Mouse (Mus musculus) monocyte, adult 2 months (primary cell): ENCODE measurements at regions not wholly inside any gene's neighbourhood (a gene's known extent, or its start where the extent isn't known, plus 50 kb on each side); places are given as distances from the start of the nearest gene placed in this dataset.
A peak's percentile ranks its signal among the peaks of the same experiment; 100 is the strongest.
"Not testable (repeated sequence)": the region's sequence is repeated elsewhere in the genome, so short reads cannot be mapped to it uniquely, and the experiment has no call there.

ENCODE experiments used
- DNase-seq, 2 experiments: peaks; one replicate each; pipeline ENCODE4 v3.0.0; 2022; ENCODE audit warnings: low spot score in 2 of 2, low read depth in 1 of 2

- DNase-seq, result not testable (repeated sequence)
Observed at GRCm38 (mm10) chr6:99904044-99904443, 177.9 kb upstream of the Prok2 start.

GRCm38 (mm10) chr6:99901564-99901963 is 175.4 kb upstream of the Prok2 start:
- no peak for DNase-seq

GRCm38 (mm10) chr6:99901146-99901545 is 175.0 kb upstream of the Prok2 start:
- DNase-seq, result no peak

- no peak for DNase-seq
Observed at GRCm38 (mm10) chr6:99899704-99900103, 173.5 kb upstream of the Prok2 start.

- no peak for DNase-seq
Observed at GRCm38 (mm10) chr6:99898077-99898476, 171.9 kb upstream of the Prok2 start.

- DNase-seq, result no peak
Observed at GRCm38 (mm10) chr6:99895558-99895957, 169.4 kb upstream of the Prok2 start.

GRCm38 (mm10) chr6:99893936-99894335 is 167.7 kb upstream of the Prok2 start:
- DNase-seq, result no peak

GRCm38 (mm10) chr6:99892204-99892603 is 166.0 kb upstream of the Prok2 start:
- DNase-seq, result no peak

- no peak for DNase-seq
Observed at GRCm38 (mm10) chr6:99891790-99892189, 165.6 kb upstream of the Prok2 start.

- no peak for DNase-seq
Observed at GRCm38 (mm10) chr6:99890805-99891204, 164.6 kb upstream of the Prok2 start.

GRCm38 (mm10) chr6:99889055-99889454 is 162.9 kb upstream of the Prok2 start:
- DNase-seq, result no peak

- DNase-seq, result no peak
Observed at GRCm38 (mm10) chr6:99887904-99888303, 161.7 kb upstream of the Prok2 start.

- no peak for DNase-seq
Observed at GRCm38 (mm10) chr6:99884755-99885154, 158.6 kb upstream of the Prok2 start.

GRCm38 (mm10) chr6:99884054-99884453 is 157.9 kb upstream of the Prok2 start:
- no peak for DNase-seq

- DNase-seq, result no peak
Observed at GRCm38 (mm10) chr6:99881606-99882005, 155.4 kb upstream of the Prok2 start.

- DNase-seq, result no peak
Observed at GRCm38 (mm10) chr6:99874852-99875251, 148.7 kb upstream of the Prok2 start.

- no peak for DNase-seq
Observed at GRCm38 (mm10) chr6:99874029-99874428, 147.8 kb upstream of the Prok2 start.

- no peak for DNase-seq
Observed at GRCm38 (mm10) chr6:99866061-99866460, 139.9 kb upstream of the Prok2 start.

- DNase-seq, result no peak
Observed at GRCm38 (mm10) chr6:99864949-99865348, 138.8 kb upstream of the Prok2 start.

- DNase-seq, result no peak
Observed at GRCm38 (mm10) chr6:99863418-99863817, 137.2 kb upstream of the Prok2 start.

GRCm38 (mm10) chr6:99857411-99857810 is 131.2 kb upstream of the Prok2 start:
- DNase-seq, result peak; percentile 13 to 33

GRCm38 (mm10) chr6:99853716-99854115 is 127.5 kb upstream of the Prok2 start:
- DNase-seq, result no peak

GRCm38 (mm10) chr6:99850706-99851105 is 124.5 kb upstream of the Prok2 start:
- no peak for DNase-seq

GRCm38 (mm10) chr6:99845508-99845846 is 119.3 kb upstream of the Prok2 start:
- no peak for DNase-seq
